Mouse (Mus musculus) thymus, adult 2 months (tissue): Measurements from ENCODE around the gene Exd2.

Source experiments
- CTCF ChIP-seq: fragments of 200-500 bp; IDR thresholded peaks from 2 replicates; pipeline ENCODE4 v1.5.1; 2012; ENCODE audit warnings: mild to moderate bottlenecking, control low read depth, low read length, moderate library complexity, borderline replicate concordance; ENCODE audit not compliant: control insufficient read depth, poor library complexity, insufficient read depth; ENCODE audit errors: extremely low read depth
- POLR2A ChIP-seq: fragments of 200-500 bp; IDR thresholded peaks from 2 replicates; pipeline ENCODE4 v1.6.1; 2012; ENCODE audit warnings: mild to moderate bottlenecking, low read length, control low read depth, moderate library complexity; ENCODE audit not compliant: control insufficient read depth, poor library complexity, insufficient read depth; ENCODE audit errors: extremely low read depth

DNA sequence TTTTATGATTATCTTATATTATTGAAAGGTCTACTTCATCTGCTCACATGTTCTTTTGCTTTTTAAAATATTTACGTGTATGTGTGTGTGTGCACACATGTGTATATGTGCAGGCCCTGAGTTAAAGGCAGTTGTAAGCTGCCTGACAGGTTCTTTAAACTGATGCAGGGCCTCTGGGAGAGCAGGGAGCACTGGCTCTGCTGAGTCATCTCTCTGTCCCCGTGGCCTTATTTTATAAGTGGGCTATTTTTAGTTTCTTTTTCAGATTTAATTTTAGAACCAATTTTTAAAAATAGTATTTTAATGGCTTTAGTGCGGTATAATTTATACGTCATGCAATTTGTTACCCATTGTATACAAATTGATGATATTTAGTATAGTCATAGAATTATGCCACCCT lies 9.0 kb downstream of the Exd2 start:
- TF ChIP-seq CTCF, result no peak
- TF ChIP-seq POLR2A, result no peak
